Mouse (Mus musculus) cerebellum, adult 9-11 months (tissue): Measurements from ENCODE around the gene Tmcc1.
A peak's percentile ranks its signal among the peaks of the same experiment; 100 is the strongest.

Source experiments
- DNase-seq: peaks from one replicate; pipeline ENCODE4 v3.0.0; 2022

The Tmcc1 gene

DNA sequence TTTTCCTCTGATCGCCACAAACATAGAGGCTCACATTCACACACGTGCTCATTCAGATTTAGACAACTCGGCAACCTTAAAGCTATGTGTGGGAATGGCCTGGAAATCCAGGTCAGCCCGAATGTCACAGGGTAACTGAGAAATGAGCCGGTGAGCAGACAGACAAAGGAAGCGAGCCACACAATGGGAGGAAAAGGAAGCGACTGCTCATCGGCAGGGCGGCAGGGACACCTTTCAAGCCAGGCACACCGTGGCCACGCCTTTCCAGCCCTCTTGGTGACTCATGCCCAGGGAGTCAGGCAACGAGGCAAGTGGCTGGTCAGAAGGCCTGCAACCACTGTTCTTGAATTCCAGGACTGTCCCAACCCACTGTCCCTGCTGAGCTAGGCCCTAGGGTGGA lies 183.9 kb downstream of the Tmcc1 start:
- no peak for DNase-seq

DNA sequence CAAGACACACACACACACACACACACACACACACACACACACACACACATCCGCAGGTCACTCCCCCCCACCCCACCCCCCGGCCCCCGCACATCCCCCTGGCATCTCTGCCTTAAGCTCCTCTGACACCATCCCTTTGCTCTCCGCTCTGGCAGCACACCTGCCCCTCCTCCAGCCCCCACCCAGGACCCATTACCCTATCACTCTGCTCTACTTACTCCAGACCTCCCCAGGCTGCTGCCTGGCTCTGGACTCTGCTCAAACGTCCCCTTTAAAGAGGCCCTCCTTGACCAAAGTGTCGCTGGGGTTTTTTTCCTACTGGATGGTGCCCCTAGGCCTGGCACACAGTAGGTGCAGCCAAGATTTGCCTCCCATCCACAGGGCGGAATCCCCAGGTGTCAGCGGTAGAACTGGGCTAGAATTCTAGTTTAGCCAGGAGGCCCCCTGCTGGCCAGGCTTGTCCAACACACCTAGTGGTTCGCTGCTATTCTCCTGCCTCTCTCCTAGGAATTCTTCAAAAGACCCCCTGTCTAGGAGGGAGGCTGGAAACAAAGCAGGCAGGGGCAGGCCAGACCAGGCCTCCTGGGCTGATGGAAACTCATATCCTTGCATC lies 185.6 kb downstream of the Tmcc1 start:
- DNase-seq, result peak; percentile 74

DNA sequence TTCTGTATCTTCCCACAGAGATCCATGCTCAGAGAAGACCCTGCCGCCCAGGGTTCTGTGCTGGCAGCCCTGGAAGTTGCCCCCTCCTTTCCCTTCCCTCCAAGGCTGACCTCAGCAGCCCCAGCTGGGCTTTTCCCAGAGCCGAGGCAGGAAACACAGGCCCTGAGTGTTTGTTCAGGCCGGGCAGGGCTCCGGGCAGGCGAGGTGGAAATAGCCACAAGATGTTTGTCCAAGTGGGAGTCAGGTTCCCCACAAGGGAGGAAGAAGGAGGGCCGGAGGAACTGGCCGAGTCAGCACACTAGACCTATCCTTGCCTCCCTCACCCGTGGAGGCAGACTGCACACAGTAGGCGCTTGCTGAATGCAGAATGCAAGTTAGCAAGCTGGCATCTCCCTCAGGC lies 186.6 kb downstream of the Tmcc1 start:
- peak; percentile 32 for DNase-seq

DNA sequence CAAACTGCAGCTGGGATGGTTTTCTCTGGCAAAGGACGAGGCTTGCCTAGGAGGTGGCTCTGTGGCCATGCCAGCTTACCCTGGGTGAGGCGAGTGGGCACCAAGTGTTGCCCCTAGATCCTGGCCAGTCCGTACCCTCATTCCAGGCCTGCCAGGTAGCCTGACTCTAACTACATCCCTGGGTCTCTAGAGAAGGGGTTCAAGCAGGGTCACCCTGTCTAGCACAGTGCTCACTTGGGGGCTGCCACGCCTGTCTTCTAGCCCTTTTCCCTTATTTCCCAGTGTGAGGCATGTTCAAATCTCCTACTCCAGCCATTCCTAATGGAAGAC lies 187.4 kb downstream of the Tmcc1 start:
- DNase-seq, result no peak

DNA sequence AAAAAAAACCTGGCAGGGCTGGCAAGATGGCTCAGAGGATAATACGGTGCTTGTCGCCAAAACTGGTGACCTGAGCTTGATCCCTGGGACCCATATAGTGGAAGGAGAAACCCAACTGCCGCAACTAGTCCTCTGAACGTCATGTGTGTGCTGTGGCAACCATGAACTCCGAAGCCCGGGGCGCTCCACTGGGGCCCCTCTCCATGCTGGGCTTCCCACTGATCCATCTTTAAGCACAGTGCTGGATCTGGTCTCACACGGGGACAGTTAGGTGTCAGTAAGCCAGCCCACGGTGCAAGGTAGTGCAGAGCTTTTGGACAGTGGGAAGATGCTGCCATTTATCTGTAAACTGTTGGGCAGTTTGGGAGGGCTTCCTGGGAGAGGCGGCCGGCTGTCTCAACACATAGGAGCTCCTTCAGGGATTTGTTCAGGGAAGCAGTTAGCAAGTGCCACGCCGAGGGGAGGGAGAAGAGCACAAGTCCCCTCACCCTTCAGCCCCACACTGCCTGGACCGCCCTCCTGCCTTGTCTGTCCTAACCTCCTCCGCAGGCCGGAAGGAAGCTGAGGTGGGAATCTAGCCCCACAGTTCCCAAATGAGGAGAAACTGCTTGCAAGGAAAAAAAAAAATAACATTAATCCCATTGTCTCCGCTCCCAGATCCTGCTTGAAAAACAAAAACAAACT lies 187.9 kb downstream of the Tmcc1 start:
- no peak for DNase-seq

DNA sequence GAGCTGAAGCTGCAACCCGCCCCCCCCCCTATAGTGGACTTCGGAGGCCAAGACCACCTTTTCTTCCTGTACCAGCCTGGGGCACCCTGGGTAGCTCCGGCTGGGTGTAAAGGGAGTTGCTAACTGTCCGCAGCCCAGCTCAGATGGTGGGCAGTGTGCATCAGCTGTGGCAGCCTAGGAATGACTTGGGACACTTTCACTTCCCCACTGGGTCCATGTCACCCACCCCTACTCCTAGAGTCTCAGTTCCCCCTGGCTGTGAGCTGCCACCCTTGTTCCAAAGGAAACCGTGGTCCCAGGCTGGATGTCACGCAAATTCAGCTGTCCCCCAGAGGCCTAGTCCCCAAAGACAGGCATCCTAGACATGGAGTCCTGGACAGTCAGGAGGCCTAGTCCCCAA lies 188.6 kb downstream of the Tmcc1 start:
- no peak for DNase-seq

DNA sequence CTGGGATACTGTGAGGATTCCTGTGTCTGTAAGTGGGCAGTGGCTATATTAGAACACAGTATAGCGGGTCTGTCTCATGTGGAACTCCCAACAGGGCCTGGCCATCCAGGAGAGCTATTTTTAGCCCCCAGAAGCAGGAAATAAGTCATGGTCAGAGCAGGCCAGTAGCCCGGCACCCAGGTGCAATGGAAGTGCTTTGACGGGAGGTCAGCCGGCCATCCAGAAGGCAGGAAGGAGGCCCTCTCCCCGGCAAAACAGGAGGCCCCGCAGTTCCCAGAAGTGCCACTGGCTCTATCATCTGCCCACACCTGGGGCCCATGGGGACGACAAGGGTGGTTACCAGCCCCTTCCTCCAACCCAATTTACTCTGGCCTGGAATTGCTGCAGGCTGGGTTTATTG lies 189.2 kb downstream of the Tmcc1 start:
- no peak for DNase-seq

DNA sequence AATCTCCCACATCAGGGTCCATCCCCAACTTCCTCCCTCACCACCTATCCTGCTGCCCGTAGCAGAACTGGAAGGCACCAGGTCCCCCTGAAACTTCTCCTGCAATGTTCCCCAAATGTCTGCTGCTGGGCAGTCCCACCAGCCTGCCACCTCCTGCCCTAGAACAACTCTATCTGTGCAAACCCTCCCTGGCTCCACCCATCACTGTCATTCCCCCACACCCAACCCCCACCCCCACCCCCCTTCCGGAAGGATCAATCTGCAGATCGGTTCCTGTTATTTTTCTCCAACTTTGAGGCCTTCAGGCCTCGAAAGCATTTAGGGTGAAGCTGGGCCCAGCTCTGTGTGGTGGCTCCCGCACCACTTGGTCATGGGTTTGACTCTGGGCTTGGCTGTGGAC lies 189.8 kb downstream of the Tmcc1 start:
- DNase-seq, result no peak

DNA sequence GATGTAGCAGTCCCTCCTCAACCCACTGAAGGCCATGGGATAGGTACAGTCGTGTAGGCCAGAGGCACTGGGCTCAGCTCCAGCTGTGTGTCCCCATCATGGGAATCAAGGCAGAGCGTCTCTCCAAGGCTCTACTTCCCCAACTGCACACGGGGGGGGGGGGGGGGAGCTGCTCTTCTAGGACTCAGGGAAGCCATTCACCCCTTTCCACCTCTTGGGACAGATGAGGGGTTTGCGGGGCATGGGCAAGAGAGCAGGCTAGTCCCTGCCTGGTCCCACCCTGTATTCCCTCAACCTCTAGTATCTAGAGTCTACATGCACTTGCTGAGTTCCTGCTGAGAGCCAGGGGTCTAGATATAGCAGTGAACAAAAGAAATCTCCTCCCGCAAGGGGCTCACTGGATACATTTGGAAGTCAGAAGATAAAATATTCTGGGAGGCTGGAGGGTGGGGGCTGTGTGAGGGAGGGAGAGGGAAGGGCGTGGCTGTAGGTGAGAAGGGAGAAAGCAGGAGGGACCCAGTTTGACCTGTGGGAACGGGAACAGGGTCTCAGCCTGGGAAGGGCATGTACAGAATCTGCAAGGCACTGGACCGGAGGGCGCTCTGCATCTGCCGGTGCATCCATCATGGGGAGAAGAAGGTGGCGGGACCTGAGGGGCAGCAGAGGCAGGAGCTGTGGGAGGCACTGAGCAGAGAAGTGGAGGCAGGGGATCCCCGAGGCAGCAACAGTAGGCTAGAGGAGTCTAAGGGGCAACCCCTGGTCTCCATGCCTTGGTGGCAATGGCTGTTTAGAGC lies 190.8 kb downstream of the Tmcc1 start:
- no peak for DNase-seq

DNA sequence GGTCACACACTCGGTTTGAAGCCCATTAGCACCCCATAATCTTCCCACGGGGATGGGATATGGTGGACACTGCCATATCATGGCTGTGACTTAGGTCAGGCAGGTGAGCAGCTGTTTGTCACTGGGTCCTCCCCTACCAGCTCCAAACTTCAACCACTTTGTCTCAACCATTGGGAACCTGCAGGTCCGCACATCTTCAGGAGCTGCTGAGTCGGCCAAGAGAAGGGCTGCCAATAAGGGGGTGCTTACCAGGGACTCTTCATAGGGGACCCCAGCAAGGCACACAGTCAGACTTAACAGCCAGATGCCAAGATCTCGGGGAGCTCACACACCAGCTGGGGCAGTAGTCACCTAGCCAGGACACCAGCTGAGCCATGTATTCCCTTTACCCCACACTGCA lies 192.4 kb downstream of the Tmcc1 start:
- no peak for DNase-seq

DNA sequence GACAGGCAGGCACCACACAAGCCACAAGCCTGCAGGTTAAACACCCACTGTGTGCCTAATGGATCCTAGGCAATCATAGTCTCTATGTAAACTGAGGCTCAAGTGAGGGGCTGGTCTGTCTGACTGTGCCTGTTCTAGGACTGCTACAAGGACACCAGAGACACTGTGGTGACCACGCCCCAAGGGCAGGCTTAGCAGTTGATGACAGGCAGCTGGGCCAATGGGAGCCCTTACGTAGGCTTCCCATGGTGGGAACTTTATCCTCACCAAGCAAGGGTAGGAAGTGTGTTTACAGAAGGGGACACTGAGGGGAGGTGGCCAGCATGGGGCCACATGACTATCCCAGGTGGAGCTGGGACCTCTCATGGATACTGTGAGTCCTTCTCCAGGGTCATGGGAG lies 194.1 kb downstream of the Tmcc1 start:
- DNase-seq, result no peak

DNA sequence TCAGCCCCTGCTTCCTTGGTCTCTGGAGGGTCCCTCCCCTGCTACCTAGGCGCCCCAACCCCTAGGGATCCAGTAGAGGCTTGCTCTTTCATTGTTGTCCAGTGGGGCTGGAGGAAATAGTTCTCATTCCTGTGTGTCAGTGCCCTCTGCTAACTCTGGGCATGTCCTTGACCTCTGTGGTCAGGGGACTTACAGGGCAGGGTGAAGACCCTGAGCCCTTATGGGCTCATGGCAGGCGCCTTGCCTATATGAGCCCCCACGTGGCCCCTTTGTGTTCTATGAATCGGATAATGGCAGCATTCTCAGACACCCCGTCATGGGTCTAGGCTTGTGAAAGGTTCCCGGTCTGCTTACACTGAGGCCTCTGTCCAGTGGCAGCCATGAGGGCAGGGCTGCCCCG lies 194.5 kb downstream of the Tmcc1 start:
- DNase-seq, result no peak

DNA sequence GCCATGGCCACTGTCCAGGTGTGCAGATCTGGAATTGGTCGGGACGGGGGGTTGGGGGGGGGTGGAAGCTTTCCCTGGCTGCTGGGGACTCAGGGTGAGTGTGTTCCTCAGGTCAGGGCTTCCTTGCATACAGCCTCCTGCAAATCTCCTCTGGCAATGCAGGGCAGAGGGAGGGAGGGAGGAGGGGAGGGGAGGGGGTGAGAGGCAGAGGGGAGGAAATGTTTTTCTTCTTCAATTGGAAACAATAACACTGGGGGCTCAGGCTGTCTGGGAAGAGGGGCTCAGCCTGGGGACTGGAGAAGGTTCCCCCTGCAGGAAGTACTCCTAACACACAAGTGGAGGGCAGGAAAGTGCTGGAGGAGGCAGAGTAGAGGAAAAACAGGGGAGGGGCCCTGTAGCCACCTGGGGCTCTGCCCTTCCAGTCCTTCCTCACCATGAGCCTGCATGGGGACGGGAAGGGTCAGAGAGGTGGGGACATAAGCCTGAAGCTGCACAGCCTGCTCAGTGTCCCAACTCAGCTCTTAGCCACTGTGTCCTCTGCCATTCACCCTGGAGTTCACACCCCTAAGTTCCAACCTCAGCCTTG lies 195.5 kb downstream of the Tmcc1 start:
- no peak for DNase-seq

DNA sequence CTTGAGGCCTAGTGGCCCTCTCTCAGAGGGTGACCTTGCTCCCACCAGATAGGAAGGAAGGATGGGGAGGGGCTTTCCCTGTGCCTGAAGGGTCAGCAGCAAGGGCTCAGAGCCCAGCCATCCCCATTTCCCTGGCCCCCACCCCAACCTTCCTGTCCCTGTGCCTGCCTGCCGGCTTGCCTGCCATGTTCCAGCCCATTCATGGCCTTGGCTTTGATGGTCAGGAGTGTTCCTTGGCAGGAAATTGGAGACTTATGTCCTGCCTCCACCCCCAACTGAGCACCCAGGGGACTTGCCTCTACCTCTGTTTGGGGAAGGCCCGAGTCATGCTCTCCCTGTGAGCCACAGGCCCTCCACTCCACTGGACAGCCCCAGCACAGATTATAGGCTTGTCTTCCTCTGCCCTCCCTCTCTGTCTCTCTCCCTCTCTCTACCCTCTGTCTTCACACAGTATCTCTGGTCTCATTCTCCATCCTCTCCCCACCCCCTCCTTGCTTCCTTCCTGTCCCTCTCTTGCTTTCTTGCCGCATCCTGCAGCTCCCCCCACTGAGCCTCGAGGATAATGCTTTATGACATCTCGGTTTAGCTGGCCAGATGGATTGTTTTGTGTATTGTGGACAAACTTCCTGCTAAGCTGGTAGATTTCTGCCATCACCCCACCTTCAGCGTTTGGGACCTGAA lies 197.0 kb downstream of the Tmcc1 start:
- DNase-seq, result peak; percentile 62

DNA sequence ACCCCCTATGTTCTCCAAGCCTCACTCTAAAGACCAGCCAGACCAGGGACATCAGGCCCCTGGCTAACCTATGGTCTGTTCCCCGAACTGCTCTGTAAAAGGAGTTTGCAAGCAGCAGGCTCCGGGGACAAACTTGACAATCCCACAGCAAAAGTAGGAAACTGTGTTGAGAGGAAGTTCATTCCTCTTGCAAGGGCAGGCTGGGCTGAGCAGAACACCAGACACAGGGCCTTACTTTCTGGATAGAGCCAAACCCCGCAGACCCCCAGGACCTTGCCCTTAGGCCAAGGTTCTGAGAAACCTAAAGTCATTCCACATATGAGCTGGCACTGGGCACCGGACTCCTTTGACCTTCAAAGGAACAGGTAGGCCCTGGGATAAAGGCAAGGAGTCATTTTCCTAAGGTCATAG lies 197.8 kb downstream of the Tmcc1 start:
- peak; percentile 52 for DNase-seq

DNA sequence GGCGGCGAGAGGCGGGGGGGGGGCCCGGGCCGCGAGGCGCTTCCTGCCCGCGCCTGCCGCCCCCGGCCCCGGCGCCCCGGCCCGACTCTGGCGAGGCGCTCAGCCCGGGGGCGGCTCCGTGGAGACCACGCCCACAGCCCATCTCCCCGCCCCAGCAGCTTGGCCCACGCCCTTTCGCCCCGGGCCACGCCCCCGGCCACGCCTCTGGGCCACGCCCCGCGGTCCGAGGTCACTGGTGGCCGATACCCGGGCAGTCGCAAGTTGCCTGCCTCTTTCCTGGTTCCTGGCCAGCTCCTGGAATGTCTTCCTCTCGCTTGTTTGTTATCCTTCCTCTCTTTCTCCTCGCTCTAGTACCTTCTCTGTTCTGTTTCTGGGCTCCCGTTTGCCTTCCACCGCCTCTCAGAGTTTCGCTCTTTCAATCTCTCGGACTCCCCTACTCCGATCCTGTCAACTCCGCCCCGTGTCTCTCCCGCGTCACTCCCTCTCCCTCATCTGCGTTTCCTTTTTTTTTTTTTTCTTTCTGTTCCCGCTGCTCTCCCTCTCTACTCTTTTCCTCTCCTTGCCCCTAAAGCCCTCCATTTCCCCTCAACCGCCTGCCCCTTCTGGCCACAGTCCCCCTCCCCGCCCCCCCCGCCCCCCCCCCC lies 198.3 kb downstream of the Tmcc1 start, which contains the start of gene Plxnd1:
Gene Plxnd1 (minus strand): TSS at position 129 of the 644 bp plus-strand sequence.
- DNase-seq, result peak; percentile 85

DNA sequence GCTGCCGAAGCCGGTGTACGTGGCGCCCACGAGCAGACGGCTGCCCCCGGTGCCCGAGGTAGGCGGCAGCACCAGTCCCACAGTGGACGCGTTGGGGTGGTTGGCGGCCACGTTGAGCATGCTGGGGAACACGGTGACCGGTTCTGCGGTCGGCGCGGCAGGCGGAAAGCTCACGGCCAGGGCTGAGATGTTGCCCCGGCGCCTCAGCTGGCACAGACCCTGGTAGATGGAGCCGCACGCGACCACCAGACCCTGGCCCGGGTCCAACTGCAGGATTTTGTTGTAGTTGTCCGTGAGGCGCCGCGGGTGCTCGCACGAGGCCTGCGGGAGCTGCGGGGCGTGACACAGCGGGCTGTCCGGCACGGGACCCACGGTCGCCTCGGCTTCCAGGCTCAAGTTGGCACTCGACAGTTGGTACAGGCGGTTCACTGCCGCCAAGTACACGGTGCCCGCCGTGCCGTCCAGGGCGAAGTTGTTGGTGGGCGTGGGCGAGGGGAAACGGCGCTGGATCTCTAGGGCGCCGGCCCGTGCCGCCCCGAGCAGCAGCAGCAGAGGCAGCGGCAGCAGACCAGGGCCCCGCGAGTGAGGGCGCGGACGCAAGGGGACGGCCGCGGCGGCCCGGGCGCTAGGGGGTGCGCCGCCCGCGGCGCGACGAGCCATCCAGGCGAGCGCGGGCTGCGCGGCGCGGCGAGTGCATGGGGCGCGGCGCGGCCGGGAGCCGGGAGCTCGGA lies 199.0 kb downstream of the Tmcc1 start:
- peak; percentile 68 for DNase-seq

DNA sequence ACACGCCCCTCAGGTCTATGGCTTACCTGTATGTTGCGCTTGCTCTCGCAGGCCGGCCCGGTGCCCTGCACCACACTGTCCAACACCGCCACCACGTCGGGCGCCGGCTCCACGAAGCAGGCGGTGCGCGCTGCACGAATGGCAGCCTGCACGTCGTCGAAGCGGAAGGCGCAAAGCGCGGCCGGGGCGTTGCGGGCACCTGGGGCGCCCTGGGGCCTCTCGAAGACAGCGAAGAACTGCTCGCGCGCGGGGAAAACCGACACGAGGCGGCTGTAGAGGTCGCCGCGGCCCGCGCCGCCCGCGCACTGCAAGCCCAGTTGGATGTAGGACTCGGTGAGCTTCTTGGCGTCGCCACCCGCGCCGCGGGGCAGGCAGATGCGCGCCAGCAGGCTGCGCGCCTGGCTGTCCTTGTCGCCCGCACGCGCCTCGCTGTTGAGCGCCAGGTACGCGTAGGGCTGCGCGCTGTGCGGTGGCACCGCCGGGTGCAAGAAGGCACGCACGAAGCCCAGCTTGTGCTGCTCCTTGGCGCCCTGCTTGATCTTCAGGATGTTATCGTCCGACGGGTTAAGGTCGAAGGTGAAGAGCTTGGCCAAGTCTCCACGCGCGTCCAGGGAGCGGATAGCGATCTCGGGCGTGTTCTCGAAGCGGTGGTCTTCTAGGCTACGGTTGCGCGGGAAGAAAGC lies 199.7 kb downstream of the Tmcc1 start:
- DNase-seq, result peak; percentile 57

DNA sequence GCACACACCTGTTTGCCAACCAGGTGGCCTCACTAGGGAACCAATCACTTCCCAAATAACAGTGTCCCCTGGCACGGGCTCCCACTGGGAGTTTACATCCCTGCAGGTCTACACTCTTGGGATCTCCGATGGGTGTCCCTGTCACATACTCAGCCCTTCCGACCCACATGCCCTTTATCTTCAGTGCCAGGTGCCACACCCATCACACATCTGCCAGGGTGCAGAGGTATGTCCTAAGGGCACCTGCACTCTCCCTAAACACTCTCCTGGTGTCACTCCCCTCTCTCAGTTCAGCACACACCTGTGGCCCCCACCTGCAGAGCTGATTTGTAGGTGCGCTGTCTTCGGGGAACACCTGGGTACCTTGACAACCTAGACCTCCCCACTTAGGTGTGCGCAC lies 200.3 kb downstream of the Tmcc1 start:
- DNase-seq, result peak; percentile 47

DNA sequence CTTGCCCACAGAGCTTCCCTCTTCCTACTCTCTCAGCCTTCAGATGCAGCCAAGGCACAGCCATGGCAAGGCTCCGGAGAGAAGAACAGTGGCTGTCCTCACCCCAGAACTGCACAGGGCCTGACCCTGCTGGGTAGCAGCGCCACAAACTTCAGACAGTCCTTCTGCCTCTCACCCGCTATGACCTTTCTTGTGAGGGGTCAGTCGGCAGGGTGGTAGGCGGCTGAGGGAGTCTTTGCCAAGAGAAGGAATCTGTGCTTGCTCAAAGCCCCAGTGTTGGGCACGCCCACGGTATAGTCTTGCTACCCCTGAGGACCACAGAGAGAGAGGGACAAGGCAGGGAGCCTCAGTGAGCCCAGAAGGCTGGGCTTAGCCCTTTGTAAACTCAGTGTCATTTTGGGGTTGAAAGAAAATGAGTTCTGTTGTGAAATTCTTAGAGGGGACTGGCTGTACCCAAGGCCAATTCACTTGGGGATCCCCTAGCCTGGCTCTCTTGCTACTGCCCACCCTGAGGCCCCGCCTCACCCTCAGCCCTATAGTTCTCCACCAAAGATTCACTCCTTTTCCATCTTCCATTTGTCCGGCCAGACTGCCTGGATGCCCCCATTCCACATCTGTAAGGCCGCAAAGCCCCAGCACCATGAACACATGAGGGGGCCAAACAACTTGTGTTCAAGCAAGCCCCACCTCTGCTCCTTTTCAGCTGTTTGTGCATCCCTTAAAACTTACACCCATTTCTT lies 201.2 kb downstream of the Tmcc1 start:
- peak; percentile 34 for DNase-seq
